Mouse (Mus musculus) cerebellum, postnatal 25 days (tissue): ENCODE results near the gene Zmynd12.

ENCODE experiments used
- DNase-seq, 2 experiments: peaks; one replicate each; pipeline ENCODE4 v3.0.0; 2021; ENCODE audit warnings: mixed read lengths in 2 of 2

Gene Zmynd12

DNA sequence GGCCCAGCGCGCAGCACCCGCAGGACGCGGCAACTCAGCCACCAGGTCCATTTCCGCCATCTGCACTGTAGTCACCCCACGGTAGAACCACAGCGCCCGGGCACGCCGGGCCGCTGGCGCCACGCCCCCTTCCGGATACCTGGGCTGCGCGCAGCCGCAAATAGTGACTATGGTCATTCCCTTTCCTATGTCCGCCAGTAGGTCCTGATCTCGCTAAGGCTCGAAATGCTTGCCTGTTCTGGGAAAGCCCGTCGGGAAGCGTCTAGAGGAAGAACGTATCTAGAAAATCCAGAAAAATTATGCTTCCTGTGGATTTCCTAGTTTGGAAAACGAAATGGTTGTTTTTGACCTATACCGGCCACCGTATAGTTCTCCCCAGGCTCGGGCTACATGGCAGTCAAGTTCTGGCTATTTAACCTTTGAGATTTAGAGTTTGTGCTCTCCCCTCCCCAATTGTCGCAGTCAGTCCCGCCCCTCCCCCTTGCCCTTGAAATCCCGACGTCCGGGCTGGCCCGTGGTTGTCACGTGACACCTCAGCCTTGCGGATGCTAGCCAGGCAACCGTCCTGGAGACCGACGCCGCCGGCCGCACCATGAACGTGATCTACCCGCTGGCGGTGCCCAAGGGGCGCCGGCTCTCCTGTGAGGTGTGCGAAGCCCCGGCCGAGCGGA lies at the start of gene Zmynd12, which contains the start of gene Ppcs:
Gene Zmynd12, plus strand, starts transcription at position 521 of the 671 bp plus-strand sequence.
Gene Ppcs, minus strand, starts transcription at position 127 of the 671 bp plus-strand sequence.
- peak; percentile 93 to 96 for DNase-seq

DNA sequence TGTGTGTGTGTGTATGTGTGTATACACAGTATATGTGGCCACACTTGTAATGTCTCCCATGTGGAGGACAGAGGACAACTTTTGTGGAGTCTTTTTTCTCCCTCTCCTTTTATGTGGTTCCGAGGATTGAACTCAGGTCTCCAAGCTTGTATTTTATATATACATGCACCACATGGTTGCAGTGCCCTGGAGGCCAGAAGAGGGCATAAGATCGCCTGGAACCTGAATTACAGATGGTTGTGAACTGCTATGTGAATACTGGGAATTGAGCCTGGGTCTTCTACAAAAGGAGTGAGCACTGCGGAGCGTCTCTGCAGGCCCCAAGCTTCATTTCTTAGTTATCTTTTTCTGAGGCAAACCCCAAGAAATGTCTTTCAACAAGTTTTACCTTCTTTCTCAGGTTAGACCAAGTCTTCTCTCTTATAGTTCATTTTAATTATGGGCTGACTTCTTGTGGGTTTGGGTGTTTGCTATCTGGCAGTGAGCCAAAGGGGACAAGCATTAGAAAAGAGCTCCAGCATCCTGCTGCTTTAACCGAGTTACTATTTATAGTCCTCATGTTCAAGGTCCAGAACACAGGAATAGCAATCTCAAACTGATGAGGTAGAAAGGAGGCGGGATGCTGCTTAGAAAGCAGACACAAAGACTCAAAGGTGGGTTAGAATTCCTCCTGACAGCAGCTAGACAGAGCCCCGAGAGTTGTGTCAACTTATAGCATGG lies 41.0 kb upstream of the Zmynd12 start:
- peak in 1 of 2 experiments; percentile 13 for DNase-seq

DNA sequence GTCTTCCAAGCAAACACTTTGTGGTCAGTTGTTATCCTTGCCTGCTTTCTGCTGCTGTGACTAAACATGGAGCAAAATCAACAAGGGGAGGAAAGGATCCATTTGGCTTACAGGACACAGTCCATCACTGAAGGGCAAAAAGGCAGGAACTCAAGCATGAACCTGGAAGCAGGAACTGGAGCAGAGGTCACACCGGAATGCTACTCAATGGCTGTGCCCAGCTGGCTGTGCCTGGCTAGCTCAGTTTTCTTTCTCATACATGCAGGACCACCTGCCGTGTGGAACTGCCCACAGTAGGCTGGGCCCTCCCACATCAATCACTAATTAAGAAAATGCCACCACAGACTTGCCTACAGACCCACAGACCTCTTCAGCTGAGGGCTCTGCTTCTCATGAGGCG lies 33.4 kb upstream of the Zmynd12 start:
- DNase-seq: no peak

DNA sequence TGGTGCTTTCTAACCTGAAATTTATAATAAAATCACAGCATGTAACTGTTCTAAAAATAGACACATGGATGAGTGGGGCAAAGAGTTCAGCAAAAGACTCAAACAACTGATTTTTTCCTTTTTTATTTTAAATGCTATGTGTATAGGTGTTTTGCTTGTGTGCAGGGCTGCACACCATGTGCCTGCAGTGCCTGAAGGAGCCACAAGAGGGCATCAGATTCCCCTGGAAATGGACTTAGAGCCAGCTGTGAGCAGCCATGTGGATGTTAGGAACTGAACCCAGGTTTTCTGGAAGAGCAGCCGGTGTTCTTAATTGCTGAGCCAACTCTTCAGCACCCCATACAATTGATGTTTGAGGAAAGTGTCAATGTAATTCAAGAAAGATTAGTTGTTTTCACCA lies 32.2 kb upstream of the Zmynd12 start:
- DNase-seq: peak in 1 of 2 experiments; percentile 19

DNA sequence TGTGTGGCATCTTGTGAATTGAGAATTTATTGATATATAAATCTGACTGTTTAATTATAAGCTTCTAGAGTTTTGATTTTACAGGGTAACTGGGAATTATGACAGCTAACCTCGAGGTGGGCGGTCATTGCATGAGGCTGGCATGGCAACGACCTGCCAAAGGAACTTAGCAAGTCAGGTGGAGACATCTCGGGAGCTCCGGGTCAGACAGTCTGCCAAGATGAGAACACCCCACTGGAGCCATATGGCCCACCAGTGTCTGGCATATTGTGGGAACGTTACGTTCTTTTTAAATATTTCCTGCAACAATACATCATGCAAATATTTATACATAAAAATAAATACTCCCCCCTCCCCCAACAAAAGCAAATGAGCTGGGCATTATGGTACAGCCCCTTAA lies 23.9 kb upstream of the Zmynd12 start:
- DNase-seq: peak; percentile 70 to 74

DNA sequence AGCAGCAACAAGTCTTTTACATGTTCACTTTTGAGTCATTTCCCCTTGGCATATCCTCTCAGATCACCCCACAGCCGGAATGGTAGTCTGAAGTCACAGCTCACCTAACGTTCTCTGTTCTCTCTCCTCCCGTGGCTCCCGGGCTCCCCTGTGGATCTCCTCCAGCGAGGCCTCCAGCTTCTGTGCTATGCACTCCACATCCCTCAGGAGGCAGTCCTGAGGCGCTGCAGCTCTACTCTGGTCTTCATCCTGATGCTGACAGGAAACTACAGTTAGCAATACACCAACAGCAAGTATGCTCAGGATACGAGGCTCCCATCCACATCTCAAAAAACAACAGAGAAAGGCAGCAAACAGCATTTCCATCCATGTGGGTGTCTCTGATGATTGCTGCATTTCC lies 21.7 kb upstream of the Zmynd12 start:
- DNase-seq: no peak

DNA sequence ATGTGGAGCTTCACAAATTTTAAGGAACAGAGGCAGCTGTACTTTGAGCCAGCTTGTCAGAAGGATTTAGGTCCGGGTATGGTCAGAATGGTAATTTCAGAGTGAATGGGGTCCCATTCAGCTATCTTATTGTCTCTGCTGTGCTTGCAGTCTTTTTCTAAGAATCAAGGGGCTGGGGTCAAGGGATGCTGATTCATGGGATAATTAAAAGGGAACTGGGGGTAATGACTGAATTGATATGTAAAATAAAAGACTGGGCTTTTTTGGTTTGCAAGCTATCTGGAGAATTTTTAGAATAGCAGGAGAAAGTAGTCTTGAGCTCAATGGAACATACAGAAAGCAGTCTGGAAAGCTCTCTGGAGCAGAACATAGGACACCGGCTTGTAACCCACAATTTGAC lies 19.2 kb upstream of the Zmynd12 start:
- no peak for DNase-seq

DNA sequence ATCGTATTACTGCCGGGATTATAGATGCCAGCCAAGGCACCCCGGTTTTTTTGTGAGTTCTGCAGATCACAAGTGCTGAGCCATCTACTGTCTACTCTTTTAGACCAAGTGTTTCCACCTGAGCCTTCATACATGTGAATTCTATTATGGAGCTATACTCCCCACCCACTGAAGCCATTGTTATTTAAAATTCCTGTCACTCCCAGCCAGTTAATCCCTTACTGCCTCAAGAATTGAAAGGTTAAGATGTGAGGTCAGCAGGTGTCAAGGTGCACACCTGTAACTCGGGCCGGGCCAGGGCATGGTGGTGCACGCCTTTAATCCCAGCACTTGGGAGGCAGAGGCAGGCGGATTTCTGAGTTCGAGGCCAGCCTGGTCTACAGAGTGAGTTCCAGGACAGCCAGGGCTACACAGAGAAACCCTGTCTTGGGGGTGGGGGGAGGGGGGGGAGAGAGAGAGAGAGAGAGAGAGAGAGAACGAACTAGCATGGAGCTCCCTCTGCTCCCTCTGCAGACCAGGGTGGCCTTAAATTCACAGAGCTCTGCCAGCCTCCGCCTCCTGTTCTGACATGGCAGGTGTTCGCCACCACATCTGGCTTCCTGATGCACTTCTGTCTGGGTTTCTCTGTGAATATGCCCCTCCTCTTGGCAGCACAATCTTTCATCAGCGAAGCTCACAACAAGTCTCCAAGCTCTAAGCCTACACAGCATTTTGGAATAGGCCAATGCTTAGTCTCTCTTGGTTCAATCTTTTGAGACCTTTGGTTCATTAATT lies 10.6 kb upstream of the Zmynd12 start:
- DNase-seq: no peak

DNA sequence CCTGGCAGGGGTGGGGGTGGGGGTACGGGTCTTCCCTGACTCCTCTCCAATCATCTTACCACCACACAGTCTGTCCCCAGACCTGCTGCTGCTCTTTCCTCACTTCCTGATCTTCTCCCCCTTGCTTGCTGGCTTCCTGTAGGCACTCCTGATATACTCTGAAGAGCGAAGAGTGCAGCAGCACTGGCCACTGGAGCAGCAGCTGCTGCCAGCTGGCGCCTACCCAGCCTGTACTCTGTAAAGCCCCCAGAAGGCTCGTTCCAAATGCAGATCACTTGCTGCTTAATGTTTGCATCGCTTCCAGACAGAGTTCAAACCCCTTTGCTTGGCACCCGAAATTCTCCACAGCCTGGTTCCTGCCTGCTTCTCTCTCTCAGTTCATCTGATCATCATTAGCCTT lies 9.8 kb upstream of the Zmynd12 start:
- DNase-seq: no peak

DNA sequence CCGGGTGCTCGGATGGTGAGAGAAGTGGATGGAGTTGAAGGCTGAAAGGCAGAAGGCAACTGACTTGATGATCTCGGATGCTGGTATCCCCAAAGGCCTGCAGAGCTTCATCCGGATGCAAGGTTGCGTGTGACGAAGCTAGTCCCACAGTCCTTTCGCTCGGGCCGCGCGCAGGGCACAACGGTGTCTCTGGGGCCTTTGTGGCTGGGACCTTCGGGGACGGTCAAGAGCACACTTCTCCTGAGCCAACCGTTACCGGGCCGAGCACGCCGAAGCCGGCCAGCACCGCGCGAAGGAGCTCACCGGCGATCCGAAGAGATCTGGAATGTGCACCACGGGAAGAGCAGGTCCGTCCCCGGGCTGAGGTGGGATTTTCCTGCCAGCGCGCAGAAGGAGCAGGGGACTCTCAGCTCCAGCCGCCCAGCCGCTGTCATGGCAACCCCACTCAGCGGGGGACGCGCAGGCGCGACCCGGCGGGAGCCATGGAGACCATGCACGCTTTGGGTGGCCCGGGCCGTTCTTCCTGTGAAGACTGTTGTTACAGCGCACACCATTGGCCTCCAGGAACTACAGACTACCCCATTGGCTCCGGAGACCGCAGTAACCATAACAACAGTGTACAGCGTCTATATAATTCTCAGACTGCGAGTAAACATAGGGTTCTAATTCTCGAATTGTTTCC lies 7.4 kb upstream of the Zmynd12 start, which contains the start of gene Ccdc30:
Gene Ccdc30, minus strand, starts transcription at position 450 of the 682 bp plus-strand sequence.
- peak; percentile 94 to 96 for DNase-seq

DNA sequence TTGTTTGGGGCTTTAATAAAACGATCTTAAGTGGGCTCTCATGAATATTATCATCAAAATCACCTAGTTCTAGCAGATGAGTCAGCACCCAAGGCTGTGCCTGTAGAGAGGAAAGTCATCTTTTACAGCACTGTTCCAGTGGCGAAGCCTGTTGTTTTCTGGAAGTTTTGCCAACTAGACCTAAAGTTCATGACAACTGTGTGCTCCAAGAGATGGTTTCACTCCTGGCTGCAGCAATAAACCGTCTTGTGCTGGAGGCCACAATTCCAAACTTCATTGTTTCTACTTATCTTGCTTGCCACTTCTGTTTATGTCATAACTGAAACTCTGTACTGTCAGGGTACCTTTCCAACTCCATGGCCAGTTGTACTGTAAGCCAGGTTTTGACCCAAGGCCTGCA lies 5.3 kb upstream of the Zmynd12 start:
- DNase-seq: no peak

DNA sequence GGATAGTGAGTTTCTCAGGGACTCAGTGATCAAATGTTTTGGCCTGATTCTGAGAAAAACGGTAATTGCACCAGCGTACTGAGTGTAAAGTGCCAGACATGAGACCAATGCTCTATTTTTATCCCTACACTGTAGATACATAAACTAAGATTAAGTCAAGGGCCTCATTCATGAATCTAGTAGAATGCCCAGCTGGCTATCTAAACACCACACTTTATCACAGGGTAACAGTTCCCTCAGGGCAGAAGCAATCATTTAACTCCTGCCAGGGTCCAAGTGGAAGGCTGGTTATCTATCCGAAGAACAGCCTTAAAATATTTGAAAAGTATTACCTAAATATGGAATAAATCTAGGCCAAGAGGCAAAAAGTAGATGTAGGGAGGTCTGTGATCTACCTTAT lies 4.7 kb upstream of the Zmynd12 start:
- DNase-seq: no peak

DNA sequence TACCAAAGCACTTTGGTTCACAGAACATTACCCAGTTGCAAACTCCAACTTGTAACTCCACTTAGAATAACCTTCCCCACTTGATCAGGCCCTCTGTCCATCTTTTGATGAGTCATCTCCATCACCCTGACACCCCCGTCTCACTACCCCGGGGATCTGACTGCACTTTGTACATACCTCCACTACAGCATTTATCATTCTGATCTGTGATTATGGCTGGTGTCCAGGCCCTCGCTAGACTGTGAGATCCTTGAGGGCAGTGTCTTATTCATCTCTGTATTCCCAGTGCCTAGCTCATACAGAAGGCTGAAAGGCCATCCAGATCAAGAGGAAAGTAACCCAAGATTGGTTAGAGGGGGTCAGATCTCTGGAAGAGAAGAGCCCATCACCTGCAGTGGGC lies 1.4 kb upstream of the Zmynd12 start:
- no peak for DNase-seq

DNA sequence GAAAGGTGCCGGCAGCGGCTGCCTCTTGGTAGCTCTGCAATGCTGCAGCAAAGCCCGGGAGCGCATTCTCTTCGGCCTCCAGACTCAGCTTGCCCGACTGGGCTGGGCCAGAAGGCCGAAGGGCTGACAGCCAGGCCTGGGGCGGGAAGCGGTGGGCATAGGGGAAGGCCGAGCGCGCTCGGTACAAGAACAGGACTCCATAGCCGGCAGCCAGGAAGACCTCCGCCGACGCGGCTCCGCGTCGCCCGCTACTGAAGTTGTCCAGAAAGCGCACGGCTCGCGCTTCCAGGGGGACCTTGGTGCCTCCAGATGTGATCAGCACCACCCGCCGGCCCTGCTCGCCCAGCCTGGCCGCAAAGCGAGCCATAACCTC lies 707 bp upstream of the Zmynd12 start:
- DNase-seq: peak in 1 of 2 experiments; percentile 67

DNA sequence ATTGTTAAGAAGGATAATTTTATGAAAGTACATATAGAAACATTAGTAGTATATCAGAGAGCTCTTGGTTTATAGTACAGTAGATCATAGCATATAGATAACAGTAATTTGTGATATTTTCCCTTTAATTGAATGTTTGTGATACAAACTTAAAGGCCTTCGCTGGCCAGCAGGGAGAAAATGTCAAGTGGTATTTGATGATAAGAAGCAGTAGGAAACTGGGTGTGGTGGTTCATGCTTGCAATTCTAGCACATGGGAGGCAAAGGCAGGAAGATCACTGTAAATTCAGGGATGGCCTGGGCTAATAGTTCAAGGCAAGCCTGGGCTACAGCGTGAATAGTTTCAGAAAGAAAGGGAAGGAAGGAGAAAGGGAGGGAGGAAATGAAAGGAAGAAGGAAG lies 2.5 kb downstream of the Zmynd12 start:
- DNase-seq: no peak

DNA sequence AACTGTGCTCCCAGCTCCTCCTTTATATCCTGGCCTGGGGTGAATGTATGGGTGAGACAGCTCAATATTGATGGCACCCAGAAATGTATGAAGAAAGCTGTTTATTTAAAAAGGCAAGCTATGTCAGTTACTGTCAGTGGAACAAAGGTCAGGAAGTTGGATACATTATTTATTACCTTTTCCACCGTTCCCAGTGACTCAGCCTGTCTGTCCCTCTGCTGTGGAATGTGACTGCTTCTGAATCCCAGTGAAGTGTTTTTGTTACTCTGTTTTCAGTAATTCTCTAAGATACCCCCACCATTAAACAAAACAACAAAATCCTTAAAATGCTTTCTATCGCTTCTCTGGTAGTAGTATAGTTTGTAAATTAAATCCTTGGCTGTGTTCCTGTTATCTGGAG lies 3.0 kb downstream of the Zmynd12 start:
- DNase-seq: no peak

DNA sequence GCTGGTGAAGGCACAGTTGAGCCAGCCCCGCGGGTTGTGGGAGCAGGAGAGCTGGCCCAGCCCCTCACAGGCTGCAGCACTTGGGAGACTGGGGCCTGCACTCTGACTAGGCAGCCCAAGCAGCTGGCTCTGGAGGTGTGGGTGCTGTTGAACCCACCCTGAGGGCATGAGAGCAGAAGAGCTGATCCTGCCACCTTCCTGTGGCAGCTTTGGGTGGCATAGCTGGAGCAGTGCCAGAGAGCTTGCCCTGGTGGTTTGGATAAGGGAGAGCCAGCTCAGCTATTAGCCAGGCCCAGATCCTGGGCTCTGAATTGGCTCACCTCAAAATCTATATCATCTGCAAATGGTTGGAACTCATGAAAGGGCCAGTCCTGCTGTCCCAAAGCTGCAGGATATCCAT lies 5.1 kb downstream of the Zmynd12 start:
- DNase-seq: peak in 1 of 2 experiments; percentile 29

DNA sequence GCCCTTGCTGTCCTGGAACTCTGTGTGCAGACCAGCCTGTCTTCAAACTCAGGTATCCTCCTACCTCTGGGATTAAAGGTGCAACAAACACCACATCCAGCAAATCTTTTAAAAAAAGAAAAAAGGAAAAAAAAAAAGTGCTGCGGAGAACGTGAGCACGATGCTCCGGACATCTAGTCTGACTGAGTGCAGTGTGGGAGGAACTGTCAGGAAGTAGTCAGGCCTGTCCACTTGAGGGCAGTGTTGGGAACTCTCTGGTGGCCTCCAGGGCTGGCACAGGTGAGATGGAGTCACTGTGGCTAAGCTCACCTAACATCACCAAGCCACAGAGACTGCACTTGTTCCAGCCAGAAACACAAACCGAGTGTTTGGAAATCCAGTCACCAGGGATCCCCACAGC lies 8.1 kb downstream of the Zmynd12 start:
- DNase-seq: peak; percentile 79 to 91

DNA sequence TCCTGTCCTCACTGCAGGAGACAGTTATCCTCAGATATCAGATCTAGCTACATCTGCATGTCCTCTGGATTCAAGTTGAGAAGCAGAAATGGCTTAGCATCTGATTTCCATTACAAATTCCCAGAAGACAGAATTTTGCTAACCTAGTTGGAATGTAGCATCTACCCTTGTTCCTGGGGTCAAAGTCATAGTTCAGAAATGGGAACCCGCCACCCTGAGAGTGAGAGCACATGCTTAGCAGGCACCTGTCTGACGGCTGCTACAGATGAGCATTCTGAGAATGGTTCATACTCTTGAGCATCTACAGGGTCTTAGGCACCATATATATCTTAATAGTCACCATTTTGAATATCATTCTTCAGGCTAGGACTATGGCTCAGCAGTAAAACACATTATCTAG lies 15.3 kb downstream of the Zmynd12 start:
- no peak for DNase-seq

DNA sequence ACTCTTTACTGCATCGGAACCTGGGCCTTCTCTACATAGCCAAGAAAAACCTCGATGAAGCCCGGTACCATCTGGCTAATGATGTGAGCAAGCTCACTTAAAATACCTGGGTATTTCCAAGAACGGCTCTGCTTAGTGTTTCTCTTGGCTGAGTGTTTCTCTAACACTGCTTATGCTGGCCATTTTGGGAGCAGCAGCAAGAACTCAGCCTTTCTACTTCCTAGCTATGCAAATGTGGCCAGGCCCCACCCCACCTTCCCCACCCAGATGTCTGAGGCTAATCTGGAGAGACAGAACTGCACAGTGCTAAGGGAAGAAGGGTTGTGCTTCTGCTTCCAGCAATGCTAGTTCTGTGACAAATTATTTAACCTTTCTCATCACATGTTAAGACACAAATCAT lies 19.2 kb downstream of the Zmynd12 start:
- no peak for DNase-seq

DNA sequence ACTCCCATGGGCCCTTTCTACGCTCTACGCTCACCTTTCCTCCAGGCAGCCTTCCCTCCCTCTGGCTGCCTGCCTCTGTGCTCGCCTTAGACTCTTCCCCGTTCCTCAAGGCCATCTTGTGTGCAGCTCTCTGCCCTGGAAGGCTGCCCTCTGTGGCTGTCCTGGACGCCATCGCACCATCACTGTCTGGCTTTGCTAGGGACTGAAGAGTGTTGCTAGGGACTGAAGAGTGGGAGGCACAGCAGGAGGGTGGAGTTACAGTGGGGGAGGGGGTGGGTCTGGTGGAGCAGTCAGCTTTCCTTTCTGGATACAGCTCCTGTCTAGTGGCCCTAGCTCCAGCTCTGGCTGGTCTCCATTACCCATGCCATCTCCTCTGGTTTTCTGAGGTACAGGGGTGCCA lies 19.9 kb downstream of the Zmynd12 start:
- DNase-seq: no peak

DNA sequence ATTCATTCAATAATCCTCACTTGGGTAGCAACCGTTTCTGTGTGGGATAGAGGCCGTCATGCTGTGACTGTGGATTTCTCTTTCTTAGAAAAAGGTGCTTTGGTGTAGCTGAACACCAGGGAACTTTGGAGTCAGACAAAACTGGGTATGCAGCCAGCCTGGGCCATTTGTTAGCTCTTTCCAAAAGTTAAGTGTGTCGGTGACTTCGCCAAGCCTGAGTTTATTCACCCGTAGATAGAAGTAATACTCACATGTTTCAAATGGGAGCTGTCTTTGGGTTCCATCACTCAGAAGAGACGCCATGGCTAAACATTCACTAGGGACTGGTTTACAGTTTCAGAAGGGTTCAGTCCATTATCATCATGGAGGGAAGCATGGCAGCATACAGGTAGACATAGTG lies 24.6 kb downstream of the Zmynd12 start:
- no peak for DNase-seq

DNA sequence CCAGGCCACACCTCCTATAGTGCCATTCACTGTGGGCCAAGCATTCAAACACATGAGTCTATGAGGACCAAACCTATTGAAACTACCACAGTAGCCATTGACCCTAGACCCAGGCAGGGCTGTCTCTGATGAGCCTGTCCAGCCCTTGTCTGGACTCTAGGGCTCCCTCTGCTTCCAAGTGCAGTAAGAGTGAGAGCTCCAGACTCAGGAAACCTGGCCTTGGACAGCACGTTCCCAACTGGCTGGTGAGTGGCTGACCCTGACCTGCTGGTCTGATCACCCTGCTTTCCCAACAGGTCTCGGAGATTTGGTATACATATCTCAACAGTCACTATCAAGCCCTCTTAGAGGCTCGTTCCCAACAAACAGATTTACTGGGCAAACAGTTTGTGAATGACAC lies 25.2 kb downstream of the Zmynd12 start:
- DNase-seq: no peak
